Mouse (Mus musculus): ENCODE data around the gene Psg16.
"Not testable (repeated sequence)": the region's sequence is repeated elsewhere in the genome, so short reads cannot be mapped to it uniquely, and the experiment has no call there.

GRCm38 (mm10) chr7:17101631-17102030, 27.8 kb downstream of the Psg16 start:
- TF ChIP-seq CTCF, POLR2A (IDR thresholded peaks at IDR 0.05; ENCODE audit: extremely low read depth, insufficient read depth, low read length): not testable (repeated sequence)

Data from cortical plate, adult 2 months (tissue).